Mouse (Mus musculus) bone marrow, adult 2 months (tissue): ENCODE results near the gene Gyg.

Source experiments
- CTCF ChIP-seq: fragments of 200-500 bp; IDR thresholded peaks from 2 replicates; pipeline ENCODE4 v1.5.1; 2011; ENCODE audit warnings: low read length, control low read depth; ENCODE audit not compliant: control insufficient read depth, insufficient read depth
- POLR2A ChIP-seq: fragments of 200-500 bp; IDR thresholded peaks from 2 replicates; pipeline ENCODE4 v1.6.1; 2011; ENCODE audit warnings: low read depth, mild to moderate bottlenecking, control low read depth, low read length, borderline replicate concordance; ENCODE audit not compliant: control insufficient read depth

- no peak for TF ChIP-seq POLR2A
- TF ChIP-seq CTCF, result no peak
Measured at GRCm38 (mm10) chr3:20130456-20131349, 24.4 kb downstream of the Gyg start.
